Comparison of ENCODE assay signal across 9 mouse cellular contexts in genomic region chr11:94874155-94874561, GRCm38 (mm10).
A peak's percentile ranks its signal among the peaks of the same experiment; 100 is the strongest.
DNase-seq lines count a peak whose midpoint lies in the region; ATAC-seq and TF ChIP-seq lines count a peak whose summit lies in the region.
"Had no signal": no experiment of that assay in that cellular context is flagged by ENCODE, and none has a peak within 500 bp of the region (broad histone marks: within the 10 kb centered on the region; RNA-seq: fewer than 3 reads in every experiment).

No protein-coding gene starts in this region.

- ATAC-seq in activated CD4-positive, CD25-positive, alpha-beta regulatory T cell, adult 4 months = no peak

- TF ChIP-seq CTCF in left cerebral cortex, adult 2 months (IDR thresholded peaks at IDR 0.05) = no peak

- no peak overlapping the region for H3K4me3 ChIP-seq in left cerebral cortex, adult 2 months
- H3K4me3 ChIP-seq: layer of hippocampus, adult 2 months had no signal

- intact Hi-C loops in heart, postnatal 25 days (cut with DNase I) = loop anchor here (5.0 kb wide), 1 partner anchor 43 kb away; no protein-coding TSS in a partner anchor
- intact Hi-C loops in left cerebral cortex, adult 2 months (cut with DNase I) = no loop called here

- no peak overlapping the region for H3K27ac ChIP-seq in left cerebral cortex, adult 2 months
- H3K27ac ChIP-seq: layer of hippocampus, adult 2 months had no signal

- DNase-seq in lung, adult 18-20 months = peak; percentile 14 to 33
- DNase-seq in lung, postnatal 25 days (ENCODE audit: low spot score) = no peak
- DNase-seq in gastrocnemius, adult 18-20 months (ENCODE audit: low spot score) = peak; percentile 63
- DNase-seq in heart, postnatal 25 days (ENCODE audit: low spot score) = peak; percentile 41
- peak; percentile 64 for DNase-seq in skeletal muscle tissue, adult 2 months (ENCODE audit: low read depth, low spot score)
- DNase-seq in cerebellum, postnatal 25 days = no peak
- no peak for DNase-seq in left cerebral cortex, adult 2 months (ENCODE audit: extremely low spot score in 1 of 2, low spot score in 2 of 2)

Comparison
In these comparisons a context has a peak if more than half of its experiments do, and no peak if none do; other contexts are left out.
1. DNase-seq: peak in lung, adult 18-20 months (2 of 2), gastrocnemius, adult 18-20 months (single experiment), heart, postnatal 25 days (single experiment) and skeletal muscle tissue, adult 2 months (single experiment); none in lung, postnatal 25 days (single experiment), cerebellum, postnatal 25 days (0 of 2) and left cerebral cortex, adult 2 months (0 of 2).